Mouse (Mus musculus) urinary bladder, postnatal 14 days (tissue): ENCODE results near the gene Baz1a.
"Not testable (repeated sequence)": the region's sequence is repeated elsewhere in the genome, so short reads cannot be mapped to it uniquely, and the experiment has no call there.

Experiments
- DNase-seq: peaks from one replicate; pipeline ENCODE4 v3.0.0; 2021; ENCODE audit warnings: low spot score

The Baz1a gene

GRCm38 (mm10) chr12:55007361-55008008, 6.7 kb downstream of the Baz1a start:
- DNase-seq, result no peak

- DNase-seq, result no peak
Observed at GRCm38 (mm10) chr12:55006071-55006470, 8.1 kb downstream of the Baz1a start.

GRCm38 (mm10) chr12:55004396-55004795, 9.8 kb downstream of the Baz1a start:
- no peak for DNase-seq

GRCm38 (mm10) chr12:55003843-55004242, 10.3 kb downstream of the Baz1a start:
- no peak for DNase-seq

- not testable (repeated sequence) for DNase-seq
Observed at GRCm38 (mm10) chr12:55002532-55002931, 11.6 kb downstream of the Baz1a start.

GRCm38 (mm10) chr12:54999016-54999690, 15.0 kb downstream of the Baz1a start:
- DNase-seq, result peak; percentile 24

GRCm38 (mm10) chr12:54998411-54998810, 15.7 kb downstream of the Baz1a start:
- no peak for DNase-seq

- DNase-seq, result no peak
Observed at GRCm38 (mm10) chr12:54996979-54997474, 17.1 kb downstream of the Baz1a start.

GRCm38 (mm10) chr12:54995965-54996364, 18.2 kb downstream of the Baz1a start:
- DNase-seq, result no peak

GRCm38 (mm10) chr12:54994418-54994817, 19.7 kb downstream of the Baz1a start:
- no peak for DNase-seq

GRCm38 (mm10) chr12:54994068-54994386, 20.1 kb downstream of the Baz1a start:
- DNase-seq, result no peak

- DNase-seq, result no peak
Observed at GRCm38 (mm10) chr12:54993246-54994067, 20.7 kb downstream of the Baz1a start.

GRCm38 (mm10) chr12:54992814-54993213, 21.3 kb downstream of the Baz1a start:
- DNase-seq, result no peak

GRCm38 (mm10) chr12:54988323-54988850, 25.8 kb downstream of the Baz1a start:
- no peak for DNase-seq

- no peak for DNase-seq
Observed at GRCm38 (mm10) chr12:54987156-54987555, 27.0 kb downstream of the Baz1a start.

- DNase-seq, result peak; percentile 66
Observed at GRCm38 (mm10) chr12:54986052-54986717, 28.0 kb downstream of the Baz1a start, which contains the start of gene Gm20403. Gm20403 (minus strand) TSS chr12:54986529.

GRCm38 (mm10) chr12:54985257-54986051, 28.7 kb downstream of the Baz1a start:
- DNase-seq, result peak; percentile 49

GRCm38 (mm10) chr12:54984701-54985256, 29.4 kb downstream of the Baz1a start:
- DNase-seq, result peak; percentile 69

- DNase-seq, result no peak
Observed at GRCm38 (mm10) chr12:54982935-54983715, 31.0 kb downstream of the Baz1a start.

GRCm38 (mm10) chr12:54981962-54982361, 32.2 kb downstream of the Baz1a start:
- no peak for DNase-seq
